Mouse (Mus musculus) heart, embryonic 14.5 days (tissue): ENCODE results near the gene Hist1h4k. TPM values are rescaled to one million over a fixed set of nuclear protein-coding genes. Genes with fewer than 3 reads are reported as not detected.
"Not testable (repeated sequence)": the region's sequence is repeated elsewhere in the genome, so short reads cannot be mapped to it uniquely, and the experiment has no call there.

ENCODE experiments used
- ATAC-seq: fragments of 200-750 bp; cut with Nextera tagmentation; 2 replicates; pipeline ENCODE4 v1.8.0; 2017; ENCODE audit warnings: low read depth, moderate TSS enrichment; ENCODE audit not compliant: insufficient number of reproducible peaks, insufficient read depth, low FRiP score
- H3K27ac ChIP-seq, 2 experiments: fragments of 200-500 bp in 1 of 2; fragments of 300-500 bp in 1 of 2; sonication (generic) in 1 of 2; replicated peaks in 1 of 2; 2 replicates each; pipeline ENCODE4 v1.5.1; 2012 to 2014; ENCODE audit warnings: low read depth in 2 of 2, low read length in 2 of 2, control low read depth in 1 of 2, mild to moderate bottlenecking in 1 of 2, mixed read lengths in 1 of 2; ENCODE audit not compliant: control insufficient read depth in 1 of 2, insufficient read depth in 1 of 2
- H3K27me3 ChIP-seq: fragments of 300-500 bp; sonication (generic); 2 replicates; pipeline ENCODE4 v1.6.1; 2014; ENCODE audit warnings: mild to moderate bottlenecking, low read length, control low read depth; ENCODE audit not compliant: control insufficient read depth, insufficient read depth
- H3K36me3 ChIP-seq: fragments of 300-500 bp; sonication (generic); 2 replicates; pipeline ENCODE4 v1.6.1; 2014; ENCODE audit warnings: mild to moderate bottlenecking, control low read depth, low read length, mixed read lengths; ENCODE audit not compliant: control insufficient read depth, insufficient read depth
- H3K4me1 ChIP-seq, 2 experiments: fragments of 200-500 bp in 1 of 2; fragments of 300-500 bp in 1 of 2; sonication (generic) in 1 of 2; 2 replicates each; pipeline ENCODE4 v1.6.1; 2012 to 2014; ENCODE audit warnings: low read length in 2 of 2, control low read depth in 1 of 2, mixed read lengths in 1 of 2; ENCODE audit not compliant: control insufficient read depth in 2 of 2, insufficient read depth in 2 of 2
- H3K4me2 ChIP-seq: fragments of 300-500 bp; sonication (generic); 2 replicates; pipeline ENCODE4 v1.6.1; 2014; ENCODE audit warnings: mild to moderate bottlenecking, low read length
- H3K4me3 ChIP-seq, 2 experiments: fragments of 200-500 bp in 1 of 2; fragments of 300-500 bp in 1 of 2; sonication (generic) in 1 of 2; 2 replicates each; pipeline ENCODE4 v1.5.1; 2012 to 2014; ENCODE audit warnings: low read length in 2 of 2, mild to moderate bottlenecking in 2 of 2, control low read depth in 1 of 2, low read depth in 1 of 2, moderate library complexity in 1 of 2; ENCODE audit not compliant: control insufficient read depth in 1 of 2, insufficient read depth in 1 of 2
- H3K9ac ChIP-seq: fragments of 300-500 bp; sonication (generic); 2 replicates; pipeline ENCODE4 v1.6.1; 2014; ENCODE audit warnings: mild to moderate bottlenecking, low read length
- H3K9me3 ChIP-seq: fragments of 300-500 bp; sonication (generic); 2 replicates; pipeline ENCODE4 v1.6.1; 2016; ENCODE audit warnings: low read length, control low read depth; ENCODE audit not compliant: control insufficient read depth
- WGBS: fragments of 180-500 bp; shearing (Covaris S2); extraction: QIAGEN DNeasy Blood & Tissue Kit; methylation state at CpG from one replicate; pipeline ENCODE4 v1.1.7; 2014; 5-methylcytosine and 5-hydroxymethylcytosine counted together
- polyA plus RNA-seq: library from polyadenylated mRNA; unstranded; fragments of >200 nt; fragmentation: Nextera tagmentation; extraction: Ambion mirVana; gene quantifications from 2 replicates; pipeline ENCODE4 v1.2.1, GENCODE M21; 2014

The Hist1h4k gene
- polyA plus RNA-seq, 1 experiment from 2014 or later: 4.1 TPM

DNA sequence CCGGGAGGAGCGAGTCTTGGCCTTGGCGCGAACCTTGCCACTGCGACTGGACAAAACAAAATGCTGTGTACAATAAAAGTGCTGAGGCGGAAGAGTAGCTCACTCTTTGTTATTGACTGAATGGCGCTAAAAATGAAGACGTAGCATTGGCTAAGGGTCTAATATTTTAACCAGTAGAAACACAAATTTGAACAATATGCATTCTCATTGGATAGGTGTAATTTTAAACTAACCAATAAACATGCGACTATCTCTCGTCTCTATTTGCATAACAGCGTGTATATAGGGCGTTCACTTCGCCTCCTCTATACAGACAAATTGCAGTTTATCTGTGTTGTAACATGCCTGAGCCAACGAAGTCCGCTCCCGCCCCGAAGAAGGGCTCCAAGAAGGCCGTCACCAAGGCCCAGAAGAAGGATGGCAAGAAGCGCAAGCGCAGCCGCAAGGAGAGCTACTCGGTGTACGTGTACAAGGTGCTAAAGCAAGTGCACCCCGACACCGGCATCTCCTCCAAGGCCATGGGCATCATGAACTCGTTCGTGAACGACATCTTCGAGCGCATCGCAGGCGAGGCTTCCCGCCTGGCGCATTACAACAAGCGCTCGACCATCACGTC, 28.4 kb downstream of the Hist1h4k start, which contains the start of gene Hist1h2bm:
Gene Hist1h2bm (plus strand): TSS at position 288 of the 616 bp plus-strand sequence.
- H3K9me3 ChIP-seq, H3K36me3 ChIP-seq, H3K27me3 ChIP-seq: not testable (repeated sequence)
- peak within 1 kb of the TSS; percentile 66 for H3K4me2 ChIP-seq
- whole genome bisulfite sequencing: under 1% methylated on average over 36 of the region's 37 CpGs
- peak within 1 kb of the TSS; percentile 41 to 49 for H3K4me3 ChIP-seq
- H3K27ac ChIP-seq: peak within 1 kb of the TSS; percentile 80 to 90
- peak within 1 kb of the TSS; percentile 69 for H3K9ac ChIP-seq
- peak; percentile 97 for ATAC-seq
- peaks cover 2 to 16% of the 10 kb centered on the region in 2 experiments for H3K4me1 ChIP-seq

DNA sequence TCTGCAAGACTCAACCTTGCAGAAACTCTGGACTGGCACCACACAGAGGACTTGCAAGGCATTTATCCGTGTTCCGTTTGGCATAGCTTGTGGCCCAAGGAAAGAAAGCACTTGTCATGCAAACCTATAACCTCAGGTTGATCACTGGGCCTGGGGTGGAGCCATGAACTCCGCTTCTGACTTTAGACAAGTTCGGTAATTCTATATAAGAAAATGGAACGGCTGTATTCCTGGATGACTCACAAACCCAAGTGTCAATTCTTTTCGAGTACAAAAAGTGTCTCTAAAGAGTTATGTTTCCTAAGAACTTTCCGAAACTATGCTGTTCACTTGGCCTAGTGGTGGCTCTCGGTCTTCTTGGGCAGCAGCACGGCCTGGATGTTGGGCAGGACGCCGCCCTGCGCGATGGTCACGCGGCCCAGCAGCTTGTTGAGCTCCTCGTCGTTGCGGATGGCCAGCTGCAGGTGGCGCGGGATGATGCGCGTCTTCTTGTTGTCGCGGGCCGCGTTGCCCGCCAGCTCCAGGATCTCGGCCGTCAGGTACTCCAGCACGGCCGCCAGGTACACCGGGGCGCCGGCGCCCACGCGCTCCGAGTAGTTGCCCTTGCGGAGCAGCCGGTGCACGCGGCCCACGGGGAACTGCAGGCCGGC, 29.1 kb downstream of the Hist1h4k start:
- H3K27me3 ChIP-seq, H3K9me3 ChIP-seq, H3K36me3 ChIP-seq, ATAC-seq: not testable (repeated sequence)
- Histone ChIP-seq H3K27ac (peak overlapping the region; percentile 80 to 90), H3K9ac (peak overlapping the region; percentile 69), H3K4me3 (peak overlapping the region; percentile 41 to 49), H3K4me2 (peak overlapping the region; percentile 66), H3K4me1 (peaks cover 2 to 16% of the 10 kb centered on the region in 2 experiments)
- 5% methylated on average over 15 of the region's 44 CpGs for WGBS

DNA sequence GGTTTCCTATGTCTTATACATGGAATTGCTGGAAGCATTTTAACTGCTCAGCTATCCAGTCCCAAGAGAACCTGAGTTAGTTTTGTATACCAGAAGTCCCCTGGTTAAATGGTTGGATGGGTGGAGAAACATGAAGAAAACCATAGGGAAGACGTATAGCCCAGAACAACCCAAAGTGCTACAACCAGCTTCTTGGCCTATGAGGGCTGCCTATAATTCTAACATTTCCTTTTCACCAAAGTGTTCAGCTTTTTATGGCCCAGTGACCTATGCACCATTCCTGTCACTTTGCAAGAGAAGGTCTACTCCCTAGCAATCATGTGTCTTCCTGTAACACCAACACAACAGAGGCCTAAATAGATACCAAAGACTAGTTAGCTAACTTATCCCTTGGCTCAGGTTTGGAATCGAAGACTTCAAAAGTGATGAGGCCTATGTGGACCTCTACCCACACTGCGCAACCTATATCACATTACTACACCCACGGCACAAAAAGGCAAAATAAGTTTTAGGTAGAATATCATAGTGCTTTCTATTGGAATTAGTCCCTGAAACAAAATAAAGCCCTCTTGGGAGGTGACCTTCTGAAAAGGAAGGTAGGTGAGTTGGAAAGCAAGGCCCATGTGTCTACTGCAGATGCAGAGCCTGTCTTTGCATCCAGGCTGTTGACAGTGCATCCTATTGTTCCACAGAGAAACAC, 31.8 kb downstream of the Hist1h4k start:
- Histone ChIP-seq H3K36me3 (no peaks in the 10 kb centered on the region), H3K4me1 (peaks cover 5 to 23% of the 10 kb centered on the region in 2 experiments), H3K27me3 (no peaks in the 10 kb centered on the region), H3K9ac (peak overlapping the region; percentile 68), H3K4me3 (peak overlapping the region in 1 of 2 experiments; percentile 37; a peak in 2 of 4 replicates), H3K4me2 (peak overlapping the region; percentile 74), H3K27ac (peak overlapping the region in 1 of 2 experiments; percentile 43; a peak in 2 of 4 replicates), H3K9me3 (no peaks in the 10 kb centered on the region)
- no peak for ATAC-seq
- 70% methylated on average over 4 of the region's 4 CpGs for WGBS

DNA sequence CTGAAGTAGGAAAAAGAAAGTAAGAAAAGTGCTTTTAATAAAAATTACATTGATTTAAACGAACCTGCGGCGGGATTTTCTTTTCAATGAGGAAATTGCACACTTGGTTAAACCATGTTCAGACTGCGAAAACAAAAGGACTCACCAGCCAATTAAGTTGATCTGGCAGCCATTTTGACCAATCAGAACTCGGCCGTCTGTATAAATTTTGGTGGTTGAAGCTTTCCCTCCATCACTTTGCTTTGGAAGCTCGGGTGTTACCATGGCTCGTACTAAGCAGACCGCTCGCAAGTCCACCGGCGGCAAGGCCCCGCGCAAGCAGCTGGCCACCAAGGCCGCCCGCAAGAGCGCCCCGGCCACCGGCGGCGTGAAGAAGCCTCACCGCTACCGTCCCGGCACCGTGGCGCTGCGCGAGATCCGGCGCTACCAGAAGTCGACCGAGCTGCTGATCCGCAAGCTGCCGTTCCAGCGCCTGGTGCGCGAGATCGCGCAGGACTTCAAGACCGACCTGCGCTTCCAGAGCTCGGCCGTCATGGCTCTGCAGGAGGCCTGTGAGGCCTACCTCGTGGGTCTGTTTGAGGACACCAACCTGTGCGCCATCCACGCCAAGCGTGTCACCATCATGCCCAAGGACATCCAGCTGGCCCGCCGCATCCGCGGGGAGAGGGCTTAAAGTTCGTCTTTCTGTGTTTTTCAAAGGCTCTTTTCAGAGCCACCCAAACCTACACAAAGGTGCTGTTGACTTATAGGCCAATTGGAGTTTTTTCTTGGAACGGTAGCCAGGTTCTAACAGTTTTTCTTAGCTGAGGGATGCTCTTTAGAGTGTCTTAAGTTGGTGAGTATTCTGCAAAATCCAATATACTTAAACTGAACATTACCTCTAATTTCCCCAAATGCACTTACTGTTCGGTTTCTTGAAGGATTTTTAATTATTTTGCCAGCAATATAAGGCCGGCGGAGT, 32.6 kb downstream of the Hist1h4k start, which contains the start of gene Hist1h3h:
Gene Hist1h3h (plus strand): TSS at position 263 of the 961 bp plus-strand sequence.
- Histone ChIP-seq H3K27ac (peak within 1 kb of the TSS; percentile 79 to 92), H3K4me1 (peaks cover 5 to 23% of the 10 kb centered on the region in 2 experiments), H3K4me2 (peak within 1 kb of the TSS; percentile 74), H3K9ac (peak within 1 kb of the TSS; percentile 74), H3K4me3 (peak within 1 kb of the TSS; percentile 37 to 44)
- peak; percentile 35; the same call in 1 of the 2 replicates for ATAC-seq
- 3% methylated on average over 22 of the region's 56 CpGs for whole genome bisulfite sequencing
- H3K36me3 ChIP-seq, H3K9me3 ChIP-seq, H3K27me3 ChIP-seq: not testable (repeated sequence)

DNA sequence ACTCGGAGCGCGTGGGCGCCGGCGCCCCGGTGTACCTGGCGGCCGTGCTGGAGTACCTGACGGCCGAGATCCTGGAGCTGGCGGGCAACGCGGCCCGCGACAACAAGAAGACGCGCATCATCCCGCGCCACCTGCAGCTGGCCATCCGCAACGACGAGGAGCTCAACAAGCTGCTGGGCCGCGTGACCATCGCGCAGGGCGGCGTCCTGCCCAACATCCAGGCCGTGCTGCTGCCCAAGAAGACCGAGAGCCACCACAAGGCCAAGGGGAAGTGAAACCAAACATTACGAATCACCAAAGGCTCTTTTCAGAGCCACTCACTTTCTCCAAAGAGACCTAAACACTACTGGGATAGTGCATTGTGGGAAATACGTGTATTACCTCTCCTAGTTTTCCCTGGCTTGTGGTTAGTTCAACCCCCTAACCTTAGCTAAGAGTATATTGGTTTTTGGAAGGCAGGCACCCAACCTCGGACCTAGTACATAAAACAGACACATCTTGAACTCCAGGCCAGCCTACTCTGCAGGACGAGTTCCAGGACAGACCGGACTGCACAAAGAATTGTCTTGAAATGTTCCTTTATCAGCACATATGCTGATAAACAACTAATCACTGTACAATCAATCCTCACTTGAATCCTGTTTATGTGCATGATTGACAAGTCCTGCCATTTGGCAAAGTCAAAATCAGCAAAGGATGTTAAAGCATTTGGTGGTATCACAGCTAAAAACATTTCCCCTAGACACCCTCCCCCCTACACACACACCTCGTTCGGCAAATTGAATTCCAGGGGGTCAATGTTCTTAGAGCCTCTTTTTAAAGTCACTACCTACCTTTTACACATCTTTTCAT, 33.5 kb downstream of the Hist1h4k start:
- Histone ChIP-seq H3K4me3 (peak overlapping the region; percentile 37 to 43), H3K4me2 (peak overlapping the region; percentile 74), H3K27ac (peak overlapping the region; percentile 81 to 92), H3K4me1 (peaks cover 5 to 23% of the 10 kb centered on the region in 2 experiments), H3K9ac (peak overlapping the region; percentile 74)
- not testable (repeated sequence) for ATAC-seq, H3K36me3 ChIP-seq, H3K27me3 ChIP-seq, H3K9me3 ChIP-seq
- under 1% methylated on average over 9 of the region's 38 CpGs for WGBS

DNA sequence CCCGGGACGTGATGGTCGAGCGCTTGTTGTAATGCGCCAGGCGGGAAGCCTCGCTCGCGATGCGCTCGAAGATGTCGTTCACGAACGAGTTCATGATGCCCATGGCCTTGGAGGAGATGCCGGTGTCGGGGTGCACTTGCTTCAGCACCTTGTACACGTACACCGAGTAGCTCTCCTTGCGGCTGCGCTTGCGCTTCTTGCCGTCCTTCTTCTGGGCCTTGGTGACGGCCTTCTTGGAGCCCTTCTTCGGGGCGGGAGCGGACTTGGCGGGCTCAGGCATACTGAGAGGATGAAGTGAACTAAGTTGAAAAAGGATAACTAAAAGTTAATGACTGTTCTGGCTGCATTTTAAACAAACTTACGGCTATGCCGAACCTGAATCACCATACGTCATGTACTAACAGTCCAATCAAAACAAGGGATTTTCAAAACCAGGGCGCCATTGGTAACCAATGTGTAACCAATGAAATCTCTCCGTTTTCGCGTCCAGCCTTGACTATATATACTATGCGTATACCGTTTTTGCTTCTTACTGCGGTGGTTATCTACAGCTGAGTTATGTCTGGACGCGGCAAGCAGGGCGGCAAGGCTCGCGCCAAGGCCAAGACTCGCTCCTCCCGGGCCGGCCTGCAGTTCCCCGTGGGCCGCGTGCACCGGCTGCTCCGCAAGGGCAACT, 34.3 kb downstream of the Hist1h4k start, which contains the start of the genes Hist1h2bl and Hist1h2ai:
Gene Hist1h2bl (minus strand): TSS at position 280 of the 676 bp plus-strand sequence.
Gene Hist1h2ai (plus strand): TSS at position 559 of the 676 bp plus-strand sequence.
- peaks cover 4 to 21% of the 10 kb centered on the region in 2 experiments for H3K4me1 ChIP-seq
- H3K36me3 ChIP-seq, H3K9me3 ChIP-seq, H3K27me3 ChIP-seq: not testable (repeated sequence)
- H3K9ac ChIP-seq: peak within 1 kb of the TSS; percentile 75
- under 1% methylated on average over 28 of the region's 50 CpGs for WGBS
- peak within 1 kb of the TSS; percentile 90 to 92 for H3K27ac ChIP-seq
- H3K4me3 ChIP-seq: peak within 1 kb of the TSS; percentile 37 to 53
- ATAC-seq: peak; percentile 86
- peak within 1 kb of the TSS; percentile 74 for H3K4me2 ChIP-seq
